Mouse (Mus musculus) stomach, embryonic 14.5 days (tissue): ENCODE measurements around the gene Zfp980. TPM values are rescaled to one million over a fixed set of nuclear protein-coding genes. Genes with fewer than 3 reads are reported as not detected.
"Not testable (repeated sequence)": the region's sequence is repeated elsewhere in the genome, so short reads cannot be mapped to it uniquely, and the experiment has no call there.

Experiments
- ATAC-seq: fragments of 200-750 bp; cut with Nextera tagmentation; 2 replicates; pipeline ENCODE4 v1.8.0; 2017; ENCODE audit warnings: low read depth, moderate TSS enrichment; ENCODE audit not compliant: insufficient number of reproducible peaks, insufficient read depth, low FRiP score
- H3K27ac ChIP-seq: fragments of 300-500 bp; sonication (generic); 2 replicates; pipeline ENCODE4 v1.5.1; 2014; ENCODE audit warnings: mild to moderate bottlenecking, low read length, moderate library complexity, mixed read lengths
- H3K27me3 ChIP-seq: fragments of 300-500 bp; sonication (generic); 2 replicates; pipeline ENCODE4 v1.6.1; 2014; ENCODE audit warnings: low read length, control low read depth, mixed read lengths; ENCODE audit not compliant: control insufficient read depth, insufficient read depth
- H3K36me3 ChIP-seq: fragments of 300-500 bp; sonication (generic); 2 replicates; pipeline ENCODE4 v1.6.1; 2014; ENCODE audit warnings: mild to moderate bottlenecking, control low read depth, low read length, moderate library complexity, mixed read lengths; ENCODE audit not compliant: control insufficient read depth, insufficient read depth
- H3K4me1 ChIP-seq: fragments of 300-500 bp; sonication (generic); 2 replicates; pipeline ENCODE4 v1.6.1; 2014; ENCODE audit warnings: low read length, control low read depth, mixed read lengths; ENCODE audit not compliant: control insufficient read depth, insufficient read depth
- H3K4me2 ChIP-seq: fragments of 300-500 bp; sonication (generic); replicated peaks from 2 replicates; pipeline ENCODE4 v1.6.1; 2014; ENCODE audit warnings: low read depth, low read length, control low read depth
- H3K4me3 ChIP-seq: fragments of 300-500 bp; sonication (generic); 2 replicates; pipeline ENCODE4 v1.5.1; 2014; ENCODE audit warnings: low read depth, low read length, control low read depth
- H3K9ac ChIP-seq: fragments of 300-500 bp; sonication (generic); replicated peaks from 2 replicates; pipeline ENCODE4 v1.6.1; 2014; ENCODE audit warnings: low read depth, mild to moderate bottlenecking, control low read depth, low read length, moderate library complexity, mixed read lengths
- H3K9me3 ChIP-seq: fragments of 300-500 bp; sonication (generic); 2 replicates; pipeline ENCODE4 v1.6.1; 2016; ENCODE audit warnings: low read depth, low read length, control low read depth; ENCODE audit not compliant: control insufficient read depth
- WGBS: fragments of 180-500 bp; shearing (Covaris S2); extraction: QIAGEN DNeasy Blood & Tissue Kit; methylation state at CpG from one replicate; pipeline ENCODE4 v1.1.7; 2014; 5-methylcytosine and 5-hydroxymethylcytosine counted together
- polyA plus RNA-seq: library from polyadenylated mRNA; unstranded; fragments of >200 nt; fragmentation: Nextera tagmentation; extraction: Ambion mirVana; gene quantifications from 2 replicates; pipeline ENCODE4 v1.2.1, GENCODE M21; 2014

Zfp980 gene
- polyA plus RNA-seq, 1 experiment from 2014 or later = not detected

GRCm38 (mm10) chr4:145744935-145745644 is 74.6 kb downstream of the Zfp980 start:
- not testable (repeated sequence) for H3K9me3 ChIP-seq, H3K27ac ChIP-seq, H3K27me3 ChIP-seq, H3K36me3 ChIP-seq, H3K4me1 ChIP-seq, H3K9ac ChIP-seq
- Histone ChIP-seq H3K4me3 (peak overlapping the region; percentile 17; the same call in 1 of the 2 replicates), H3K4me2 (peak overlapping the region; percentile 27)
- 4% methylated on average over 47 of the region's 83 CpGs for WGBS
- ATAC-seq = peak; percentile 85

- H3K9me3 ChIP-seq, H3K9ac ChIP-seq, H3K27me3 ChIP-seq, H3K4me2 ChIP-seq, H3K4me1 ChIP-seq, ATAC-seq, H3K36me3 ChIP-seq, H3K27ac ChIP-seq: not testable (repeated sequence)
- no CpG with 5 or more reads among the region's 30 CpGs for WGBS
- H3K4me3 ChIP-seq = peak overlapping the region; percentile 17; the same call in 1 of the 2 replicates
These were observed 75.1 kb downstream of the Zfp980 start for GRCm38 (mm10) chr4:145745645-145745991.

Other genes with a start within 250 kb of the Zfp980 start
- gene Zfp990, start 159.9 kb upstream of the Zfp980 start, polyA plus RNA-seq = 0.17 TPM in 1 of 2 replicates, not detected in the other
- gene Gm13212, start 85.5 kb upstream of the Zfp980 start, polyA plus RNA-seq = 3.4 and 4.1 TPM in 2 replicates
- not detected in 2 replicates for gene Zfp986, start 198.1 kb downstream of the Zfp980 start, polyA plus RNA-seq